Mouse (Mus musculus): ENCODE measurements around the gene Jag2.

DNA sequence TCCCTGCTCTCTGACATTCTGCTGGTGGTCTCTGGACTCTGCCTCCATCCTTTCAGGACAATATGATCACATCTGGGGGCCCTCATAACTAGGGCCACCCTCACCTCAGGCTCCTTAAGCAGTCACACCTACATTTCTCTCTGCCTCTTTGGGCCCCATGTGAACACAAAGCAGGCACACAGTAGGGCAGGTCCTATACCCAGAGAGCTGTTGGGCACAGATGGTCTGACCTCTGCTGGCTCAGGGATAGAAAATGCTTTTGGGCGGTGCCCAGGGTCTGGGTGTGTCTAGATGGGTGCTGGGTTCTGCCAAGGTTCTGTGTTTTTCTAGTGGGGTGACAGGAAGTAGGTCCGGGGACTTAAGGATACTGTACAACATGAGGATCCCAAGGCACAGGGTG, 14.1 kb upstream of the Jag2 start:
- TF ChIP-seq CTCF (IDR thresholded peaks at IDR 0.05; ENCODE audit: low read depth): no peak
- TF ChIP-seq EP300 (optimal IDR thresholded peaks at IDR 0.05): no peak
